Mouse (Mus musculus) adrenal gland (tissue): ENCODE data around the gene Fto.

Experiments used
- intact Hi-C: fragments of 180-260 bp; cut with DNase I; formaldehyde crosslinking; loops from one replicate; pipeline ENCODE4 v1.15.1; 2025

Gene Fto

DNA sequence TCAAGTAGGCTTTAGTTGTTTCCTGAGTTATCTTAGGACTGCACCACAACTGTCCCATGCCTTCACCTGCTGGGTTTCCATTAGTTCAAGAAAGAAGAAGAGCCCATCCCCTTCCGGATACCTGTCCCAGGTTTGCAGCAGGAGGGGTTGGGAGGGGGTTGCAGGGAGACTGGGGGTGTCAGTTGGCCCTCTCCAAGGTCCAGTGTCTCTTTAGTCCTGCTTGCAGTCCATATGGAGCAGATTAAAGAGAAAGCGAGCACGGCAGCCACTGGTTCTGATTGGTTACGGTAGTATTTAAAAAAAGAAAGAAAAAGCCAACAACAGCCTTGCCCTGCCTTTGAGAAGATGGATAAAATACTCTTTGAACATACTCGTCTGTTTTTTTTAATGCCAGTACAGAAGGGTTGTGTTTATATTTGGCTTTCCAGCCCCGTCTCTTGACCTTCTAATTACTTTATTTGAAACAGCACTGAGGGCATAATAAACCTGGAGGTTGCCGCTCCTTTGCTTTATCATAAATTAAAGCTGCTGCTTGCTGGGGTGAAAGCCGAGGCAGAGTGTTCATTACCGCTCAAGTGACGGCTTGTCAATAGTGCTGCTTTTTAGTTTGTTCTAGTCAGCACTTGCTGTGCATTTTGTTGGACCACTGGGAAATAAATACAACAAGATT is 279.2 kb downstream of the Fto start:
- intact Hi-C loops, result no loop called here

DNA sequence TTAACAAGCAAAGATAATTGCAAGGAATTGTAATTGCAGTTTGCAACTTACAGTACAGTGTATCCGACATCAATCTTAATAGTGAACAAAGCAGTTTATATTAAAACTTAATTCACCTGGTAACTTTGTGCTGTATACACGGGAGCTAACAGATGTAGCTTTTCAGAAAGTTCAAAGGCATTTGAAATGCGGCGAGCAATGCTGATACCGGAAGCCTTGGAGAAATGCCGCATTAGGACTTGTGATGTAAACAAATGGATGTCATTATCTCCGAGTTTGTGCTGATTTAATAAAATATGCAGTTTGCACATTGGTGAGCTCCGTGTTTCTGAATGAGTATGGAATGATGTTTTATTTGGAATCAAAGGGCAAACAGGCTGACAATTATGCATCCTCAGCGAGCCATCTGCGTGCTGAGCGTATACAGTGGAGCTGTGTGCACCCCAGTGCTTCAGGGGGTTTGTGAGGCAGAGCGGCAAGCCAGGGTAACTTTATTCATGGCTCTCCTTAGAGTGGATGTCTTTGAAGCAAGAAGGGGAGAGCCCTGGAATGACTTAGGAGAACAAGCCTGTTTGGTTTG is 280.0 kb downstream of the Fto start:
- intact Hi-C loops, result no loop called here

DNA sequence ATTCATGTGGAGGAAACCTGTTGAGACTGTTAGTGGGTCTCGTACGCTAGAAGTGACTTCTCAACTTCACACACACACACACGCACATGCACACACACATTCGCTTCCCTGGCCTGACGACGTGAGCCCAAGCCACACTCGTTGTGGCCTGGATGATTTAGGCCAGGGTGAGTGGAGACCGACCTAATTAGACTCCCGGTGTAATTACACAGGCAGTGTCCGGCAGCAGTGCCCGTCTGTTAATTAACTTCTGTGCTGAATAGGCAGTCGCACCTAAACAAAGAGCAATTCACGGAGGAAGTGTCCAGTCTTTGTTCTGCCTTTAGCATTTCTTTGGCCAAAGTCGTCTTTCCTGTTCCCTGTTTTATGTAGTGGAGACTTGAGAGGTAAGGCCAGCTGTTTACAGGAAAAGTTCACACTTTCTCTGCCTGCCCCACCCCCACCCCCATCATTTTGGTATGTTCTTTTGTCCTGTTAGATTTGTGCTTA is 286.1 kb downstream of the Fto start:
- intact Hi-C loops, result no loop called here

DNA sequence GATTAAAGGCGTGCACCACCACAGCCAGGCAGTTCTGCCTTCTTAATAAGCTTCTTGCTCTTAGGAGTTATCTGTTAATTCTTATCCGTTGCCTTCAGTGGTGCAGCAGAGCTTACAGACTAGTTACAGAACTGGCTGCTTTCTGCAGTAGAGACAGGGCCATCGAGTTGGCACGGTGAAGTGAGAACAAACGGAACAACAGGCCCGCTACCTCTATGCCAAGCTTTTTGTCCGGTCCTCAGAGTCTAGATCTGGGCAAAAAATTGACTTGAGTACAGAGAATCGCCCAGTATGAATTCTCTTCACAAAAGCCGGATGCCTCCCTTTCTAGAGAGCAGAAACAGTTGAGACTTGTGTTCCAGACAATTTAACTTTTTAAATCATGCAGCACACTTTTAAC is 290.4 kb downstream of the Fto start:
- intact Hi-C loops, result no loop called here

DNA sequence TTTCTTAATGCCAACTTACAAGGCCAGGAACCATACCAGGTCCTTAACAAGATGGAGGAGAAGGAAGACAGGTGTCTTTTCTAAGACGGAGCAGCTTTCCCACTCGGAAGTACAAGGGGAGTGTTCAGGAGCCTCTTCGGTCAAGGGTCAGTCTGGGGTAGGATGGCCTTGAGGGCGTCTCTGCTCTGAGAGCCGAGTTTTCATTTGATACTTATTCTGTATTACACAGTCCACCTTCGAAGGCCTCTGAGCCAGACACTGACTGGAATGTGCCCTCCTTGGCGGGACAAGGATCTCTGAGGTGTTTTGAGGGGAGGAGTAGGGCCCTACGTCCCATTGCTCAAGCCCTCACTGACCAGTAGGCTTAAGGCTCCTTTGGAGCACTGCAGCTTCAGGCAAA is 292.6 kb downstream of the Fto start:
- intact Hi-C loops, result no loop called here

DNA sequence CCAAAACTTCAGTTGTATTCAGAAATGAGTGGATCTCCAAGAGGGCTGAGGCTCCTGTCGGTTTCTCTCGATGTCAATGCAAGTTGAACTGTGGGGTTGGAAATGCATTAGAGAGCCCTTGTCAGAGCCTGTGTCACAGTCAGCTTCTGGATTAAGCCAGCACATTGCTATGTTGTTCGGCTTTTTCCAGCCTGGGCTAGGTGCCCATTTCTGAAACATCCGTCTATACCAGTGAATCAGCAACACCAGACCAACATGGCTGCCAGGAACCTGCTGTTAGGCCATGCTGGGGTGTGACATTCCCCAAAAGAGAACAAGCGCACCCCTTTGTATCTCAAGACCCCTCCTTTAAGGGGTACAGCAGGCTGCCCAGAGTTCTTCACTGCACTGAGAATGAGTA is 293.8 kb downstream of the Fto start:
- intact Hi-C loops, result no loop called here

DNA sequence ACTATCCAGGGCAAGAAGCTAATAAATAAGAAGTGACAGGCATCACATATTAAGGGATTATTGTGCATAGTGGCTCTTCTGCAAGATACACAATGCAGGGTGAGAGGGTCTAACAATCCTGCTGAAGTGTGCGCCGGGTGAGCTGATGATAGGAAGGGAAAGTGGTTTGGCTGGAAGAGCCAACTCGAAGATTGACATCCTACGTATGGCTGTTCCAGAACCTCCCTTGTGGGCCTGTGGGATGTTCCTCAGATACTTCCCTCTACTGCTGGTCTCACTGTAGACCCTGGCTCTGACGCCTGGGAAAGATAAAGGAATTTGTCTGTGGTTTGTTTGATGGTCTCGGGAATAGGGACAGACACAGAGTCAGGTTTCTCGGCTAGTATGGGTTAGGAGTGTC is 297.9 kb downstream of the Fto start:
- intact Hi-C loops, result no loop called here

DNA sequence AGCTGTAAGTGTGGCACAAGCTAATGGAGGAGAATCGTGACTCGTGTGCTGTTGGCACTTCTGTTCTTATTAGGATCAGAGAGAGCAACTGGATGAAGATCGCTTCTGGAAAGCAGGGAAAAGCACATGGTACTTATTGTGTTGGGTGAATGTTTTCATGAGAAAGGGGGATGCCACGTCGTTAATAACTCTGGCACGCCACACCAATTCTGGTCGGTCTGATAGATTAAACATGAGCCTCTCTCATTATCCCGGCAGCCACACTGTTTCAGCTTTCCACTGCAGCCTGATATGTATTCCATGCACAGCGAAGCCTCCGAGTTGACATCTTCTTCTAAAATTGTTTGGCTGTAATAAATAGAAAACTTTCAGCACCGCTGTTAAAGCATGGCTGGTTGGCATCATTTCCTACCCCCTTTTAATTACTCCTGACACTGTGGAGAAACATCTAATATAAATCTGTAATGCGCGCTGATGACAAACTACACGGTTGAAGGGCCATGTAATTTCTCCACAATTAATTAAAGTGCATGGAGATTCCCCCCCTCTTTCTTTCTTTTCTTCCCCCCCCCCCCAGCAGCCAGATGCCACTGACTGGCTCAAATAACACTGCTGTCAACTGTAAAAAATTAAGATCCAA is 298.5 kb downstream of the Fto start:
- intact Hi-C loops, result no loop called here

DNA sequence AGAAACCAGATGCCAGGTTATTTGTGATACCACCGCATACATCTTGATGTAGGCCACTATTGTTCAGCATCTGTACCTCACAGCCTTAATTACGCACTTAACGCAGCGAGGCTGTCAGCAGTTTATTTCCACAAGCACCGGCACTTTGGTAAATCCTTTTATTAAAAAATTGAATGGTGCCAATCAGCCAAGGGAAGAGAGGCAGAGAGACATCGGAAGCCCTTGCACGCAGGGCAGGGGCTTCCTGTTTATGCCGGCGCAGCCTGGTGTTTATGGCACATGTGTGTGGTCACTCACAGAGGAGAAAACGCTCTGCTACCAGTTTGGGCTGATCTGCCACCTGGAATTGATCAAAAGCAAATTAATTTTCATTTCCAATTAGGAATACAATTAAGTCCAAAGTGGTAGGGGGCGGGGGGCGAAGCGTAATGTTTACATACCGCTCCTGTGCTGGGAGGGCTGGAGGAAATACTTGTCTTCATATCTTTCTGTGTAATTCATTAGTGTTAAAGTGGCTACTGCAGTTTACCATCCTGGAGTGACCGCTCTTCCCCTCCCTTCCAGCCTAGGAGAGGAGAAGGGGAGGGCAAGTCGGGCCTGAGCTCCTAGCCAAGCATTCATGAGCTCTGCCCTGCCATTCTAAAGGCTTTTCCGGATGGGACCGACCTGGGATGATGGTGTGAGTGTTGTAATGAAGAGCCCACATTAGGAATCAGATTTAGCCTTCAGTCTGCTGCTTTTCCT is 299.2 kb downstream of the Fto start:
- intact Hi-C loops, result no loop called here

DNA sequence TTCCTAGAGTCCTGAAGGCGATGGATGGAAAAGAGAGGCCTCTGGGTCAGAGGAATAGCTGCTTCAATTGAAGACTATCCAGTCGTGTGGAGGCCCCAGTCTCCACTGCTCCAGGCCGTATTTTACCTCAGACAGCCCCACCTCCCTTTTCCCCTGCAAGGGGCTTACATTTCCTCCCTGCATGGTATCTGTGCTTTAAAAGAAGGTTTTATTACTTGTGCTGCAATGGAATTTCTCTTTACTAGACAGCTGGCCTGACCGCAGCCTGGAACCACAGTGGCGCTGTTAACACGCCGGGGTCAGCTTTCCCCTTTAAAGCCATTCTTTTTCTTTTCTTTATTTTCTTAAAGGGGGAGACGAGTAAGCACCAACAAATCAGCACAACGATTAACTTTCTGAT is 300.3 kb downstream of the Fto start:
- intact Hi-C loops, result no loop called here

DNA sequence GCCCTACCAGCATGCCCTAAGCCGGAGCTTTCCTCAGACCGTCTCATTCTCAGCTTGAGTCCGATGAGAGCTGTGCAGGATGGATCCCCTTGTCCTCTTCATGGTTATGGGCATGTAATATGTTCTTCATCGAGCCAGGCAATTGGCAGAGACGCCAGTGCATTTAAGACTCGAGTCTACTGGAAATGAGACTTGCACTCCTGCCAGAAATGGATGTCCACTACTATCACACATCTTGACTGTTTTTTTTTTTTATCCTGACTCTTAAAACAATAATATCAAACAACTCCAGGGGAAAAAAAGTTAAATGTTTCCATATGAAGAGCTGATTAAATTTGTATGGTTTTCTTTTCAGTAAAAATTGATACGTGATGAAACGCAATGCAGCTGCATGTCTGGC is 301.9 kb downstream of the Fto start:
- intact Hi-C loops, result no loop called here

DNA sequence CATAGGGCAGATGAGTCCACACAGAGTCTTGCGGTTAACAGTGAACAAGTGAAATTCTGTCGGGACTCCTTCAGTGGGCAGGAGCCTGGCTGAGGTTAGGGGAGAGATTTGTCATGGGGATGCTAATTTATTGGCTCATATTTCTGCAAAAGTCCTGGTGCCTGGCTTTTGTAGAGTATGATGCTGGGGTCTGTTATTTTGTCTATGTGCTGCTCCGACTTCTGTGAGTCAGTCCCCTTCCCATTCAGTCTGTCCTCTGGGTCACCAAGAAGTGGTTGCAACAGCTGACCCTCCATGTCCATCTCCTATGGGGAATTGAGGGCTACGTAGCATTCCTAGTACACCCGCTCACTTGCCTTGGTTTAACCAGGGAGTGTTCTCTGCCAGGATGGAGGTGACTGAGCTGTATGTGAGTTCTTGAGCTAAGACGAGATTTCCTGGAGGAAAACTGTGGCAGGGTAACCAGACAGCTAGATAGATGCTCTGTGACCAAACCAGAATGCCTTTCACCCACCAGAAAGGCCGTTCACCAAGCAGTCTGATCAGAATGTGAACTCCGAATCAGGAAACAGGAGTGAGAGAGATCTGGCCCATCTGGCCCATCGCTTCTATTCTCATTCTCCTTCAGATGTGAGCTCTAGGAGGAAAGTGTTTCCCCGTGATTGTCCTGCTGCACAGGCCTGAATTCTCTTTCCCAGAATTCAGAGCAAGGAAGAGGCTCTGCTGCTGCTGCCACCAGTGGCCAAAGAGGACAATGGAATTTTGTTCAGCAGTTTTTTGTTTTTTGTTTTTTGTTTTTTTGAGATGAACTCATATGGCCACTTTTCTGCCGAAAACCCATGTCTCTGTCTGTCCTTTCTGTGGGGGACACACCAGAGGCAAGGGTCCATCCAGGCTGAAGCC is 302.7 kb downstream of the Fto start:
- intact Hi-C loops, result no loop called here

DNA sequence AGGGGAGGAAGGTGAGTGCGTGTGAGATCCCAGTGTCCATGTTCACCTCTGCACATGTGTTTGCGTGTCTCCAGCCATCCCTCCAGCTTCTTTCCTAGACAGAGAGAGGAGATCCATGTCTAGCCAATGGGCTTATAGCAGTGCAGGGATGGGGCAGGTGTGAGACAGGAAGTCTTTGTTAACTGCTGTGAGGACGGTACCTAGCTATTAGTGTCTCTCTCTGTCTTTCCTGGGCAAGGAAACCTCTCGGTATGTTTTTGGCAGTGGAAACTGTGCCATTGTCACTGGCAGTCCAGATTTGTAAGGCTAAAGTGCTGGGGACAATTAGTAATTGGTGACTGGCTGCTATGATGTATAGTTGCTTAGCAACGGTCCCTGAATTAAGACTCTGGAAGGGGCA is 304.4 kb downstream of the Fto start:
- intact Hi-C loops, result no loop called here

DNA sequence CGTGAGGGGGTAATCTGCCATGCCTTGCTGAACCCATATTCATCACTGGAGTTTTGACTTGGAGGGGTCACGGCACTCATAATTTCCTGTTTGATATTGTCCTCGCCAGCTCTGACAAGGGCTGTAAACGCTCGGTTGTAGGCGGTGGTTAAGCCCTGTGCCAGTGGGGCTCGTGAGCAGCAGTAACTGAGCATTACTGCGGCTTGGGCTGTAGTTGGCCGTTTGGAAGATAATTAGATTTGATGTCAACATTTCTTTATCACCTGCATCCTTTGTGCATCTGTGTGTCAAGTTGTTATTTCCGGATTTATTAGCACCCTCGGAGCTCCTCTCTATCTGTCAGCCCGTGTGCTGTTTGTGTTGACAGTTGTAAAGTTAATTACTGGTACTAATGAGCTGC is 309.4 kb downstream of the Fto start:
- intact Hi-C loops, result no loop called here

DNA sequence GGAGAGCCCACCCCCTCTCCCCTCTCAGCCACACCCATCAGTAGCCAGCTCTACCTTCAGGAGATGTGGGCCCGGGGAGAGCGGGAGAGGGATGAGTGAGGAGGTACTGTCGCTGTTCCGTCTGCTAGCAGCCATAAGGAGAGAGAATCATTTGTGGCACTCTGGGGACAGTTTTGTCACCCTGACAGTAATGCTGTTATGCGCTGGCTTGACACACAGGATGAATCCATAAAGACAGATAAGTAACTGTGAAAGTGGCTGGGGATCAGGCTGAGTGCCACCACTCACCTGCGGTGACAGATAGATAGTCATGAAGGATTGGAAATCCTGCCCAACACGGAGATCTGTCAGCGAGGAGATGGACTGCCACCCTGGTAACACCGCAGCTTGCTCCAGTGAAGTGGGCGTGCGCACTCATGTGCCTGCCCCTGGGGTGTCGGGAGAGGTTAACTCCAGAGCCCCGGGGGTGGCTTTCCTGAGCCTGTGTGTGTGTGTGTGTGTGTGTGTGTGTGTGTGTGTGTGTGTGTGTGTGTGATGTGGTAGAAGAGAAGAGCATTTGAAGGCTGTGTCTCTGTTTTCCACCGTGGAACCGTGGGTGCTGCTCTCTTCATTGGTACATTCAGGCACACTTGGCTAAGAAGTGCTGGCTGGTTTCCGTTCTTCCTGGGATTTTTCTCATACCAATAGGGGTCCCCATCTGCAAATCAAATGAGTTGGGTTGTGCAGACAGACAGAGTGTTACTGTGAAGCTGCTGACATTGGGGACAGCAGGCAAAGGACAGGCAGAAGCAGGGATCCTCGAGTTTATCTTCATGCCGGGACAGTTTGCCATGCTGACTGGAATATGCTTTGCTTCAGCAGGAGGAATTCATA is 312.6 kb downstream of the Fto start:
- intact Hi-C loops, result no loop called here

DNA sequence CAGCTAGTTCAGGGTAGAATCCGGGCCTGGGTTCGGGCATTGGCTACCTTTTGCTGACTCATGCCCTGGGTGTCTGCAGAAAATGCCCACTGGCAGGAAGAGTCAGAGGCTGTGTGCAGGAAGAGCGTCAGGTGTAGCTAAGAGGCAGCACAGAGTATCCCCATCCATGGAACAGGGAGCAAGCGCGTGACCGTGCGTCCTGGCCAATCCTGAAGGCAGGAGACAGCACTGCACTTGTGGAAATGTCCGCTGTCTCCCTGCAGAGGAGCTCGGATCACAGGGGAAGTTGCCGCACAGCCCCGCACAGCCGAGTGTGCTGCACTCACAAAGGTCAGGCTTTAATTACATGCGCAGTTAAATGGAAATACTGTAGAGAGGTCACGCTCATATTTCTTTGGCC is 316.3 kb downstream of the Fto start:
- intact Hi-C loops, result no loop called here

DNA sequence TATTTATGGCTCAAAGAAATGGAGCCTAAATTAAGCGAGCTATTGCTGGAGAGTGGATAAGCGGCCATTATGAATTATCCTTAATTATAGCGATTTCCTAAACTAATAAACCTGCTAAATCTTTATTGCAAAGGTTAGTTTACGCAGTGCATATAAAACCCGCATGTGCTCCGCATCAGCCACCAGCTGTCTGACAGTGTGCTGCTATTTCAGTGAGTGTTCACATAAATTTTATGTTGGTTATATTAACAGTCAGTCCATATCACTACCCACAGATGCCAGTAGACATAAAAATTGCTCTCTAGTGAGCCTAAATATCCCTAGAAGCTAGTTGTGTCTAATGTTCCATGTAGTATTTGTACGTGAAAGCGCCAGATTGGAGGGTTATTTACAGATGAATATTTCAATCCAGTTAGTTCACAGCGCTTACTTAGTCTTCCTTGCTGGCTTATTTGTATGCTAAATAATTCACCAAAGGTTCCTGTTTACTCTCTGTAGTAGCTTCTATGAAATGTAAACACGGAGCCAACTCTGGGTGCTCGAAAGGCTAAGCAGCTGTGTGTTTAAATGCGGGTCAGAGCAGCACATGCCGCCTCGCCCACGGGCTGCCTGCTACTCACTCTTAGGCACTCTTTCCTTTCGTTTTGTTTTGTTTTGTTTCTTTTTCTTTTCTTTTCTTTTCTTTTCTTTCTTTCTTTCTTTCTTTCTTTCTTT is 317.2 kb downstream of the Fto start:
- intact Hi-C loops, result no loop called here

DNA sequence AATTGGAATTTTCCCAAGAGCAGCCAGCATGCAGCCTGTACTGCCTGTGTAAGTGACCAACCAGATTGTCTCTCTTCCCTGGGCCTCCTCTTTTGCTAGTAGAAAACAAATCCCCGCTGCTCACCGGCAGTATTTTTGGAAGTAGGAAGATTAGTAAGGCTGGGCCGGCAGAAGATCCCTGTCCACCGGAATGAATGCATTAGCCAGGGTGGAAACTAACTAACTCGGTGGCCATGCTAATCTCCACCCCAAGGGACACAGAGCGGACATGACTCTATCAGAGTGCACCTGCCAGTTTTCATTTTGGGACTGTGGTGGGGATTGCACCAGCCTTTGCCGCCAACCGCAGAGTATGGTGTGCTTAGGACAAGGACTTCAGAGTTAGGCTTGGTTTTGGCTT is 319.1 kb downstream of the Fto start:
- intact Hi-C loops, result no loop called here

DNA sequence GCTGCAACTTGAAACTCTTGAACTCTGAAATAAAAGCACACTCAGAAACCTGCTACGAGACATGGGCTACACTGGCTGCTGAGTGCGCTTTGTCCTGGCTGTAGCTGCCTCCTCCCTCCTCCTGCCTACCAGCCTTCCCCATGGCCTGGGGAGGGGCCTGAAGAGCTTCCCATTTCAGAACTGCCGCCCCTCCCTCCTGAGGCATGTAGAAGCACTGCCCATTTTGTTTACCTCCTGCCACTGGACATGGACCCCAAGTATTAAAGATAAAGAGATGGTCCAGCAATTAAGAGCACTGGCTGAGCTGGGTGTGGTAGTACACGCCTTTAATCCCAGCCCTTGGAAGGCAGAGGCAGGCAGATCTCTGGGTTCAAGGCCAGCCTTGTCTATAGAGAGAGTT is 322.1 kb downstream of the Fto start:
- intact Hi-C loops, result no loop called here

DNA sequence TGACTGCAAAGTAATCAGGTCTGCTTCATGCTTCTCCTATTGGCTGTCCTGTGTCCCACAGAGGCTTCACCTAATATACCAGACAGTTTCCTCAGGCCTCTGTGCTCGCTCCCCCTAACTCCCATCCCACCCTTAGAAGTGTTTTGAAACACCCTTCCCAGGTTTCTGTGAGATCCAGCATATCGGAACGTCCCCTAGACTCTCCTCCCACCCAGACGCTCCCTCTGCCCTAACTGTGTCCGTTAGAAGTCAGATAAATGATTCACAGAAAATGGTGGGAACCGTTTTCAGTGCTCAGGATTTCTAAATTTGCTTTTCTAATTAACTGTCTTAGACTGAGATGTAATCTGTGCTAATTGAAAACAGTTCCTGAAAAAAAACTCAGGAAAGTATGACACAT is 323.6 kb downstream of the Fto start:
- intact Hi-C loops, result no loop called here
